Mouse (Mus musculus): ENCODE measurements at regions not wholly inside any gene's neighbourhood (a gene's known extent, or its start where the extent isn't known, plus 50 kb on each side); places are given as distances from the start of the nearest gene placed in this dataset.

- TF ChIP-seq CTCF (IDR thresholded peaks at IDR 0.05; ENCODE audit: borderline replicate concordance, insufficient read depth, low read length) (no peak), POLR2A (IDR thresholded peaks at IDR 0.05; ENCODE audit: low read depth, low read length) (no peak)
Measured at GRCm38 (mm10) chr5:149909971-149910370, 108.5 kb upstream of the Rxfp2 start.

Data from embryonic fibroblast, embryonic 13.5 days (primary cell).